ENCODE assay signal across 22 mouse cellular contexts in genomic region chr2:12930338-12930737, GRCm38 (mm10). TPM values are rescaled to one million over a fixed set of nuclear protein-coding genes. Genes with fewer than 3 reads are reported as not detected.
"Had no signal": no experiment of that assay in that cellular context is flagged by ENCODE, and none has a peak within 500 bp of the region (broad histone marks: within the 10 kb centered on the region; RNA-seq: fewer than 3 reads in every experiment).

No protein-coding gene starts in this region.

- H3K9ac ChIP-seq: limb, embryonic 13.5 days; liver, embryonic 12.5 days; liver, embryonic 15.5 days; lung, embryonic 15.5 days; midbrain, embryonic 13.5 days; neural tube, embryonic 13.5 days had no signal

- H3K36me3 ChIP-seq: limb, embryonic 10.5 days; limb, embryonic 13.5 days; liver, embryonic 15.5 days; lung, embryonic 15.5 days; midbrain, embryonic 10.5 days; midbrain, embryonic 13.5 days; neural tube, embryonic 13.5 days had no signal

- H3K4me3 ChIP-seq: layer of hippocampus, adult 2 months; limb, embryonic 10.5 days; limb, embryonic 13.5 days; liver, embryonic 12.5 days; liver, embryonic 15.5 days; lung, embryonic 15.5 days; megakaryocyte, embryonic 14.5 days; midbrain, embryonic 10.5 days; midbrain, embryonic 13.5 days; myocyte; neural tube, embryonic 13.5 days had no signal

- H3K27ac ChIP-seq: kidney, postnatal 0 days; layer of hippocampus, adult 2 months; limb, embryonic 10.5 days; limb, embryonic 13.5 days; liver, embryonic 12.5 days; liver, embryonic 15.5 days; lung, embryonic 15.5 days; midbrain, embryonic 10.5 days; midbrain, embryonic 13.5 days; neural tube, embryonic 13.5 days had no signal

- H3K9me3 ChIP-seq: limb, embryonic 10.5 days; liver, embryonic 12.5 days; liver, embryonic 15.5 days; lung, embryonic 15.5 days; midbrain, embryonic 10.5 days; midbrain, embryonic 13.5 days; neural tube, embryonic 13.5 days had no signal

- ATAC-seq: liver, embryonic 12.5 days; midbrain, embryonic 13.5 days; midbrain, embryonic 16.5 days had no signal

- H3K4me1 ChIP-seq: limb, embryonic 10.5 days; limb, embryonic 13.5 days; lung, embryonic 15.5 days; midbrain, embryonic 10.5 days; midbrain, embryonic 13.5 days had no signal

- DNase-seq: kidney, postnatal 25 days; layer of hippocampus, adult 9-11 months; liver; lung, adult 18-20 months; lung, postnatal 10 days; lung, postnatal 36 days; thymus, adult 18-20 months; thymus, postnatal 36 days had no signal

- H3K4me2 ChIP-seq: limb, embryonic 13.5 days; liver, embryonic 12.5 days; liver, embryonic 15.5 days; lung, embryonic 15.5 days; midbrain, embryonic 13.5 days; neural tube, embryonic 13.5 days had no signal

- H3K27me3 ChIP-seq: limb, embryonic 13.5 days; liver, embryonic 12.5 days; liver, embryonic 15.5 days; lung, embryonic 15.5 days; megakaryocyte, embryonic 14.5 days; midbrain, embryonic 13.5 days; neural tube, embryonic 13.5 days had no signal

RNA-seq across cellular contexts. Expression of gene Pter, which starts 6.5 kb away (rescaled TPM):
- total RNA-seq: neutrophil, adult 5-6 weeks had no signal
